Mouse (Mus musculus) inflammation-experienced regulatory T-cells, adult 16 weeks (primary cell): ENCODE measurements around the gene Tbcd. TPM values are rescaled to one million over a fixed set of nuclear protein-coding genes. Genes with fewer than 3 reads are reported as not detected.

ENCODE experiments used
- polyA plus RNA-seq: library from polyadenylated mRNA; unstranded; fragments of 100-300 nt; shearing (Covaris generic); gene quantifications from one replicate; pipeline ENCODE4 v1.2.1, GENCODE M21; 2017

Tbcd gene
- 56.6 TPM for polyA plus RNA-seq

GRCm38 (mm10) chr11:121451753-121452635 is at the start of gene Tbcd:
TSS of gene Tbcd (plus strand) at chr11:121451949.

DNA sequence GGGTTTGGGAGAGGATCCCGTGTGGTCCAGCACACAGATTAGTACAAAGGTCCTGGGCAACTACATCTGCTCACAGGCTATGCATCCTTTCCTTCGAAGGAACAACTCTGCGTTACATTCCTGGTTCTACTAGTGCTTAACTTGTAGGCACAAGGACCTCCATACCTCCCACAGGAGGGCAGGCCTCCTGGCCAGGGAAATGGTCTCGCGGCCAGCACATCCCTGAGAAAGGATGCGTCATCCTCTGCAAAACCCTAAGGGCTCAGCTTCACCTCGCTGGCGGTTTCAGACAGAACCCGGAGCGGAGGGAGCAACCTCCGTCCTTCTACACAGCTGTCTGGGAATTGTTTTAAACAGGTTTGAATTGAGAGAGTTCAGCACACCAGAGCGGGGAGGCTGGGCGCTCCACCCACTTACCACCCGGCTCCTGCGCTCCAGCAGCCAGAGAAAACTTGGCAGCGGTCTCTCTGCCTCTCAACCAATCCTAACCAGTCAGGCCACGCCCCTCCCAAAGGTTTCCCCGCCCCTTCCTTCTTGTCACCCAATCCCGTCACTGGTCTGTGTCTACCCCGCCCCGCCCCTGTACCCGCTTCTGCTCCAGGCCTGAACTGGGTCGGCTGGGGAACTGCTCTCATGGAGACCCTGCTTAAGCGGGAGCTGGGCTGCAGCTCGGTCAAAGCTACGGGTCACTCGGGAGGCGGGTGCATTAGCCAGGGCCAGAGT is 30.8 kb upstream of the Tbcd start, which contains the start of gene Fn3krp:
Gene Fn3krp, plus strand, starts transcription at position 572 of the 723 bp plus-strand sequence.

GRCm38 (mm10) chr11:121434156-121435155 is 17.3 kb upstream of the Tbcd start, which contains the start of gene Fn3k:
TSS of gene Fn3k (plus strand) at chr11:121434913.

GRCm38 (mm10) chr11:121519131-121519530 is 67.4 kb downstream of the Tbcd start, which contains the start of gene Zfp750:
TSS of gene Zfp750 (minus strand) at chr11:121519333.

Other genes with a start within 250 kb of the Tbcd start
- 3.6 TPM for gene Hexdc, start 247.5 kb upstream of the Tbcd start, polyA plus RNA-seq
- 9.1 TPM for gene Ogfod3, start 247.2 kb upstream of the Tbcd start, polyA plus RNA-seq
- gene Cybc1, start 222.6 kb upstream of the Tbcd start, polyA plus RNA-seq: 148 TPM
- gene Narf, start 214.7 kb upstream of the Tbcd start, polyA plus RNA-seq: 49.9 TPM
- gene Foxk2, start 192.0 kb upstream of the Tbcd start, polyA plus RNA-seq: 1.9 TPM
- gene Wdr45b, start 97.5 kb upstream of the Tbcd start, polyA plus RNA-seq: 50.9 TPM
- not detected for gene Rab40b, start 63.7 kb upstream of the Tbcd start, polyA plus RNA-seq
- gene Fn3krp, start 30.5 kb upstream of the Tbcd start, polyA plus RNA-seq: 0.54 TPM
- gene Fn3k, start 17.0 kb upstream of the Tbcd start, polyA plus RNA-seq: 0.11 TPM
- 0.38 TPM for gene Zfp750, start 67.4 kb downstream of the Tbcd start, polyA plus RNA-seq
- gene B3gntl1, start 221.2 kb downstream of the Tbcd start, polyA plus RNA-seq: 17.7 TPM
- 0.87 TPM for gene Metrnl, start 249.6 kb downstream of the Tbcd start, polyA plus RNA-seq